Mouse (Mus musculus) stomach, postnatal 0 days (tissue): ENCODE results near the gene Guk1.

Experiments
- CTCF ChIP-seq: IDR thresholded peaks from 2 replicates; pipeline ENCODE4 v1.5.1; 2016; ENCODE audit warnings: antibody characterized with exemption, low read depth, mild to moderate bottlenecking, moderate library complexity
- EP300 ChIP-seq: optimal IDR thresholded peaks from 2 replicates; pipeline ENCODE3; 2016; ENCODE audit warnings: antibody characterized with exemption

DNA sequence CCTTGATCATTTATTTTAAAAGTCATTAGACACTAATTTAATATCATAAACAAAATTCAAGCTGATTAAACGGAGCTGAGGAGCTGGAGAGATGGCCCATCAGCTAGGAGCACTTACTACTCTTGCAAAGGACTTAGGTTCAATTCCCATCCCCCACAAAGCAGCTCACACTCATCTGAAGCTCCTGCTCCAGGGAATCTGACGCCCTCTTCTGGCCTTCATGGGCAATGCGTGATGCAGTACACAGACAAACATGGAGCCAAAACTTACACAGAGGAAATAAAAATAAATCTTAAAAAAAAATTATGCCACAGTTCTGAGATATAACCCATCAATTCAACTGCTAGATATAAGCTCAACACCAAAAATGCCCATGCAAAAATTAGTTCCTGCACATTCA is 40.3 kb downstream of the Guk1 start:
- TF ChIP-seq EP300, result no peak
- TF ChIP-seq CTCF, result peak; percentile 55
